Mouse (Mus musculus) spleen, adult 2 months (tissue): ENCODE results near the gene Loxl4. TPM values are rescaled to one million over a fixed set of nuclear protein-coding genes. Genes with fewer than 3 reads are reported as not detected.

Experiments
- DNase-seq, 2 experiments: peaks; one replicate each; pipeline versions ENCODE4 v3.0.0 to v3.0.0-alpha.2; 2012 to 2021; ENCODE audit warnings: low spot score in 2 of 2, low read depth in 1 of 2
- H3K27ac ChIP-seq: fragments of 200-500 bp; 2 replicates; pipeline ENCODE4 v1.5.1; 2012; ENCODE audit warnings: low read length, inconsistent platforms; ENCODE audit not compliant: insufficient read depth
- H3K27me3 ChIP-seq: fragments of 200-500 bp; 2 replicates; pipeline ENCODE4 v1.6.1; 2012; ENCODE audit warnings: mild to moderate bottlenecking, moderate library complexity, low read length, inconsistent platforms; ENCODE audit not compliant: control insufficient read depth, insufficient read depth
- H3K36me3 ChIP-seq: fragments of 200-500 bp; 2 replicates; pipeline ENCODE4 v1.6.1; 2012; ENCODE audit warnings: mild to moderate bottlenecking, low read length, inconsistent platforms; ENCODE audit not compliant: control insufficient read depth, insufficient read depth
- H3K4me1 ChIP-seq: fragments of 200-500 bp; 2 replicates; pipeline ENCODE4 v1.6.1; 2011; ENCODE audit warnings: inconsistent platforms; ENCODE audit not compliant: control insufficient read depth, insufficient read depth, insufficient read length
- H3K4me3 ChIP-seq: fragments of 200-500 bp; 2 replicates; pipeline ENCODE4 v1.5.1; 2011; ENCODE audit warnings: mild to moderate bottlenecking, inconsistent platforms; ENCODE audit not compliant: insufficient read depth, insufficient read length; ENCODE audit errors: extremely low read depth
- CTCF ChIP-seq: fragments of 200-500 bp; IDR thresholded peaks from 2 replicates; pipeline ENCODE4 v1.5.1; 2011; ENCODE audit warnings: mild to moderate bottlenecking, inconsistent platforms; ENCODE audit not compliant: insufficient read depth, insufficient read length, insufficient replicate concordance; ENCODE audit errors: extremely low read depth
- POLR2A ChIP-seq: fragments of 200-500 bp; IDR thresholded peaks from 2 replicates; pipeline ENCODE4 v1.6.1; 2011; ENCODE audit warnings: low read depth, low read length, inconsistent platforms
- whole genome bisulfite sequencing: fragments of 180-500 bp; shearing (Covaris S2); methylation state at CpG from one replicate; pipeline ENCODE4 v1.1.7; 2018; 5-methylcytosine and 5-hydroxymethylcytosine counted together
- polyA plus RNA-seq: library from polyadenylated mRNA; depleted of rRNA; stranded (reverse); fragments of >200 nt; gene quantifications from 2 replicates; pipeline ENCODE4 v1.2.3, GENCODE M21; 2012

Gene Loxl4
- polyA plus RNA-seq, 1 experiment, result 0.61 TPM

- Histone ChIP-seq H3K4me3 (no peak overlapping the region), H3K27me3 (no peaks in the 10 kb centered on the region), H3K27ac (no peak overlapping the region), H3K4me1 (no peaks in the 10 kb centered on the region), H3K36me3 (peaks cover 22% of the 10 kb centered on the region)
- no peak for TF ChIP-seq POLR2A
- TF ChIP-seq CTCF, result no peak
- no peak for DNase-seq
- 86% methylated on average over 3 of the region's 3 CpGs for WGBS
Measured at GRCm38 (mm10) chr19:42584188-42584587, 28.4 kb downstream of the Loxl4 start.

GRCm38 (mm10) chr19:42583677-42584076 is 28.9 kb downstream of the Loxl4 start:
- WGBS, result 86% methylated on average over 5 of the region's 5 CpGs
- Histone ChIP-seq H3K27me3 (no peaks in the 10 kb centered on the region), H3K4me3 (no peak overlapping the region), H3K36me3 (peaks cover 23% of the 10 kb centered on the region), H3K4me1 (no peaks in the 10 kb centered on the region), H3K27ac (no peak overlapping the region)
- no peak for DNase-seq
- no peak for TF ChIP-seq CTCF
- TF ChIP-seq POLR2A, result no peak

DNA sequence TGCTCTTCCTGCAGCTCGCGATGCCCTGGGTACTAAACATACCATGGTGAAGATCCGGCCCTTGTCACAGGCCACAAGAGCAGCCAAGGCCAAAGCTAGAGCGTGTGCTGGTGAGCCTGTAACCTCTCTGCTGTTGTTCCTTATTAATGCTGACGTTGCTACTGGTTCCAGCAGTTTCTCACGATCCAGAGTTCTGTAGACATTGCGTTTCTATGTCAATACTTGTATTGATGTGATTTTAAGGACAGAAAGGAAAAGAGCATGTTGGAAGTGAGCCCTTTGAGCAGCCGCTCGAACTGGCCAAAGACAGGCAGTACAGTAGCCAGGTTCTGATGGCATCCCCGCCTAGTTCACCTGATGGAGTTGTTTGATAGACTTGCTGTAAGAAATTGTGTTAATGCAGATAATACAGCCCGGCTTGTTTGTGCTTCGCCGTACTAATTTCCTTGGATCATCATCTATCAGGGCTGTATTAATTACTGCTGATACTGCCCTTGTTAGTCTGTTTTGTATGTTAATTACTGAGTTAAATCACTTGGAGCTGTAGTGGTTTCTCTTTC is 29.7 kb downstream of the Loxl4 start:
- Histone ChIP-seq H3K4me3 (no peak overlapping the region), H3K36me3 (peaks cover 21% of the 10 kb centered on the region), H3K4me1 (no peaks in the 10 kb centered on the region), H3K27me3 (no peaks in the 10 kb centered on the region), H3K27ac (no peak overlapping the region)
- WGBS, result 91% methylated on average over 13 of the region's 13 CpGs
- TF ChIP-seq CTCF (no peak), POLR2A (no peak)
- DNase-seq, result no peak

GRCm38 (mm10) chr19:42580701-42581100 is 31.9 kb downstream of the Loxl4 start:
- Histone ChIP-seq H3K27me3 (no peaks in the 10 kb centered on the region), H3K4me1 (no peaks in the 10 kb centered on the region), H3K27ac (no peak overlapping the region), H3K36me3 (peaks cover 18% of the 10 kb centered on the region), H3K4me3 (no peak overlapping the region)
- TF ChIP-seq POLR2A, result no peak
- TF ChIP-seq CTCF, result no peak
- DNase-seq, result no peak
- WGBS, result 88% methylated on average over 4 of the region's 4 CpGs

DNA sequence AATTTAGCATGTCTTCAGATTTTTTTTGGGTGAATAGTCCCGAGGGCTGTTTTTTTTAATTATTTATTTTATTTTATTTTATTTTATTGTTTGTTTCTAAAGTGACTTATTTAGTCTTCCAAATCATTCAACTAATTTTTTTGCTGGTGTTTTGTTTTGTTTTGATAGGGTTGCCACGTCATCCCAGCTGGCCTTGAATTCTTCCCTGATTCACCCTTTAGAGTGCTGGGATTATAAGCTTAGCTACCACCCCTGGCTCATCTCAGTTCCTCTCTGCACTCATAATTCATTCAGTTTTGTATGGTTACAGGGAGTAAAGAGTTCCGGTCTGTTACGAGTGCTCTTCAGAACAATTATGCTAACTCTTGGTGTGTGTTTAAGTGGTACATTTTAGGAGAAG is 34.0 kb downstream of the Loxl4 start:
- Histone ChIP-seq H3K4me3 (no peak overlapping the region), H3K27ac (no peak overlapping the region), H3K36me3 (peaks cover 10% of the 10 kb centered on the region), H3K27me3 (no peaks in the 10 kb centered on the region), H3K4me1 (no peaks in the 10 kb centered on the region)
- no peak for DNase-seq
- TF ChIP-seq POLR2A (no peak), CTCF (no peak)
- 92% methylated on average over 4 of the region's 4 CpGs for WGBS

DNA sequence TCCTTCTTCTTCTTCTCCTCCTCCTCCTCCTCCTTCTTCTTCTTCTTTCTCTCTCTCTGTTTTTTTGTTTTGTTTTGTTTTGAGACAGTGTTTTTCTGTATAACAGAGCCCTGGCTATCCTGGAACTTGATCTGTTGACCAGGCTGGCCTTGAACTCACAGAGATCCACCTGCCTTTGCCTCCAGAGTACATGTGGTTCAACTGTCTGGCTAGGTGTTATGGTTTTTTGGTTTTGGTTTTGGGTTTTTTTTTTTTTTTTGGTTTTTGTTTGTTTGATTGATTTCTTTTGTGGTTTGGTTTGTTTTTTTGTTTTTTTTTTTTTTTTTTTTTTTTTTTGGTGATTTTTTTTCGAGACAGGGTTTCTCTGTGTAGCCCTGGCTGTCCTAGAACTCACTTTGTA is 35.8 kb downstream of the Loxl4 start:
- no peak overlapping the region for H3K27ac ChIP-seq
- H3K27me3 ChIP-seq, result no peaks in the 10 kb centered on the region
- TF ChIP-seq CTCF, result no peak
- TF ChIP-seq POLR2A, result no peak
- peaks cover 4% of the 10 kb centered on the region for H3K36me3 ChIP-seq
- H3K4me1 ChIP-seq, result no peaks in the 10 kb centered on the region
- no peak for DNase-seq
- H3K4me3 ChIP-seq, result no peak overlapping the region
- 85% methylated on average over 1 of the region's 1 CpGs for WGBS

- Histone ChIP-seq H3K36me3 (peaks cover 3% of the 10 kb centered on the region; the same call in 1 of the 2 replicates), H3K4me1 (no peaks in the 10 kb centered on the region), H3K27me3 (no peaks in the 10 kb centered on the region), H3K27ac (no peak overlapping the region), H3K4me3 (no peak overlapping the region)
- WGBS, result 86% methylated on average over 2 of the region's 2 CpGs
- no peak for DNase-seq
- no peak for TF ChIP-seq POLR2A
- TF ChIP-seq CTCF, result no peak
Measured at GRCm38 (mm10) chr19:42575317-42575716, 37.3 kb downstream of the Loxl4 start.

- 92% methylated on average over 4 of the region's 4 CpGs for WGBS
- Histone ChIP-seq H3K4me3 (no peak overlapping the region), H3K27ac (no peak overlapping the region), H3K36me3 (peaks cover 1% of the 10 kb centered on the region; the same call in 1 of the 2 replicates), H3K4me1 (no peaks in the 10 kb centered on the region), H3K27me3 (no peaks in the 10 kb centered on the region)
- no peak for DNase-seq
- no peak for TF ChIP-seq POLR2A
- TF ChIP-seq CTCF, result no peak
Measured at GRCm38 (mm10) chr19:42571291-42571690, 41.3 kb downstream of the Loxl4 start.
